Mouse (Mus musculus): ENCODE measurements at regions not wholly inside any gene's neighbourhood (a gene's known extent, or its start where the extent isn't known, plus 50 kb on each side); places are given as distances from the start of the nearest gene placed in this dataset.

GRCm38 (mm10) chr1:75812471-75812870 lies 266.4 kb downstream of the Slc4a3 start:
- Histone ChIP-seq H3K9ac (no peak overlapping the region), H3K9me3 (ENCODE audit: low read length) (no peaks in the 10 kb centered on the region), H3K4me2 (ENCODE audit: low read depth) (no peak overlapping the region), H3K27ac (ENCODE audit: low read depth, low read length) (no peak overlapping the region), H3K27me3 (ENCODE audit: insufficient read depth, low read length) (no peaks in the 10 kb centered on the region), H3K4me1 (ENCODE audit: insufficient read depth) (no peaks in the 10 kb centered on the region), H3K4me3 (ENCODE audit: low read depth, low read length) (no peak overlapping the region), H3K36me3 (ENCODE audit: insufficient read depth) (no peaks in the 10 kb centered on the region)
- ATAC-seq, result peak; percentile 58; the same call in 1 of the 2 replicates
- TF ChIP-seq CTCF (IDR thresholded peaks at IDR 0.05; ENCODE audit: low read depth), result no peak
- WGBS, result 28% methylated on average over 3 of the region's 3 CpGs
- peak; percentile 38 for DNase-seq

- no peak overlapping the region for H3K4me3 ChIP-seq (ENCODE audit: low read depth, low read length)
- ATAC-seq, result 0 out of 2 replicates have a peak, but pooled peaks have one; percentile 25
- WGBS, result 39% methylated on average over 5 of the region's 5 CpGs
These were observed 280.1 kb downstream of the Slc4a3 start for GRCm38 (mm10) chr1:75826202-75826601.

GRCm38 (mm10) chr1:75833071-75833830 lies 287.2 kb downstream of the Slc4a3 start:
- Histone ChIP-seq H3K27me3 (ENCODE audit: insufficient read depth, low read length) (no peaks in the 10 kb centered on the region), H3K36me3 (ENCODE audit: insufficient read depth) (no peaks in the 10 kb centered on the region), H3K9me3 (ENCODE audit: low read length) (no peaks in the 10 kb centered on the region), H3K4me3 (ENCODE audit: low read depth, low read length) (no peak overlapping the region), H3K4me1 (ENCODE audit: insufficient read depth) (no peaks in the 10 kb centered on the region), H3K4me2 (ENCODE audit: low read depth) (no peak overlapping the region), H3K9ac (no peak overlapping the region), H3K27ac (ENCODE audit: low read depth, low read length) (no peak overlapping the region)
- WGBS, result 47% methylated on average over 12 of the region's 12 CpGs
- ATAC-seq (no peak), DNase-seq (no peak)
- no peak for TF ChIP-seq CTCF (IDR thresholded peaks at IDR 0.05; ENCODE audit: low read depth)

More at GRCm38 (mm10) chr1:75826202-75826601, 280.1 kb downstream of the Slc4a3 start:
- Histone ChIP-seq H3K36me3 (ENCODE audit: insufficient read depth) (no peaks in the 10 kb centered on the region), H3K4me1 (ENCODE audit: insufficient read depth) (no peaks in the 10 kb centered on the region), H3K9ac (no peak overlapping the region), H3K27ac (ENCODE audit: low read depth, low read length) (no peak overlapping the region), H3K4me2 (ENCODE audit: low read depth) (no peak overlapping the region), H3K9me3 (ENCODE audit: low read length) (no peaks in the 10 kb centered on the region), H3K27me3 (ENCODE audit: insufficient read depth, low read length) (no peaks in the 10 kb centered on the region)
- TF ChIP-seq CTCF (IDR thresholded peaks at IDR 0.05; ENCODE audit: low read depth), result no peak
- peak; percentile 31 for DNase-seq

GRCm38 (mm10) chr1:75834361-75834760 lies 288.3 kb downstream of the Slc4a3 start:
- Histone ChIP-seq H3K4me1 (ENCODE audit: insufficient read depth) (no peaks in the 10 kb centered on the region), H3K36me3 (ENCODE audit: insufficient read depth) (no peaks in the 10 kb centered on the region), H3K27me3 (ENCODE audit: insufficient read depth, low read length) (no peaks in the 10 kb centered on the region), H3K4me2 (ENCODE audit: low read depth) (no peak overlapping the region), H3K27ac (ENCODE audit: low read depth, low read length) (no peak overlapping the region), H3K9ac (no peak overlapping the region), H3K4me3 (ENCODE audit: low read depth, low read length) (no peak overlapping the region), H3K9me3 (ENCODE audit: low read length) (no peaks in the 10 kb centered on the region)
- WGBS, result 88% methylated on average over 3 of the region's 3 CpGs
- no peak for ATAC-seq
- no peak for TF ChIP-seq CTCF (IDR thresholded peaks at IDR 0.05; ENCODE audit: low read depth)
- no peak for DNase-seq

DNA sequence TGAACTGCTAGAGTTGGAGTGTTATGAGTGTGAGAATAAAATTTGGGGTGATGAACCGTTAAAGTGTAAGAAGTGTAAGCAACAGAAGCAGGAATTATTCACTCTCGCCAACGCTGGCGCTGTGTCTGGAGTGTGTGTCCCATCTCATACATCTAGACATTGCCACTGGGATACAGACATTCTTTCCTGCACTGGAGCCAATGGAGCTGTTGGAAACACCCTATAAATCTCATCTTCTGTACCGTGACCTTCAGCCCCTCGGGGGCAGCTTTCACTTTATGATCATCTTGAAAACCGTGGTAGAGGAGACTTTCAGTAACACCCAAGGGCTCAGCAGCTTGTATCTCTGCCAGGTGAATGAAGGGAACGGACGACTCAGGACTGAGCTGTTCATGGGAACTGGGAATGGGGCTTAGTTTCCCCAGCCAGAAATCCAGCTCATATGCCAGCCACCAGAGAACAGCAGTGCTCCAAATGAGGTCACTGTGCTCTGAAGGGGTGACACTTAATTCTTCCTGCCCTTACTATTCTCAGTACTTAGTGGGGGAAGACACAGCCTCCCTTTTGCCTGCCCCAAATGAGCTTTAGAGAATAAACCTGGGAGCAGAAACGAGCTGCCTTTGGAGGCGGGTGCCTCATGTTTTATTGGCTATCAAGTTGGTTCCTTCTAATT lies 293.6 kb downstream of the Slc4a3 start:
- Histone ChIP-seq H3K27ac (ENCODE audit: low read depth, low read length) (no peak overlapping the region), H3K4me2 (ENCODE audit: low read depth) (no peak overlapping the region), H3K4me3 (ENCODE audit: low read depth, low read length) (no peak overlapping the region), H3K9ac (no peak overlapping the region), H3K36me3 (ENCODE audit: insufficient read depth) (no peaks in the 10 kb centered on the region), H3K9me3 (ENCODE audit: low read length) (no peaks in the 10 kb centered on the region), H3K27me3 (ENCODE audit: insufficient read depth, low read length) (no peaks in the 10 kb centered on the region), H3K4me1 (ENCODE audit: insufficient read depth) (0 out of 2 replicates have a peak, but pooled peaks cover 4% of the 10 kb centered on the region)
- ATAC-seq (peak; percentile 60), DNase-seq (peak; percentile 34)
- TF ChIP-seq CTCF (IDR thresholded peaks at IDR 0.05; ENCODE audit: low read depth), result no peak
- WGBS, result 80% methylated on average over 11 of the region's 11 CpGs

DNA sequence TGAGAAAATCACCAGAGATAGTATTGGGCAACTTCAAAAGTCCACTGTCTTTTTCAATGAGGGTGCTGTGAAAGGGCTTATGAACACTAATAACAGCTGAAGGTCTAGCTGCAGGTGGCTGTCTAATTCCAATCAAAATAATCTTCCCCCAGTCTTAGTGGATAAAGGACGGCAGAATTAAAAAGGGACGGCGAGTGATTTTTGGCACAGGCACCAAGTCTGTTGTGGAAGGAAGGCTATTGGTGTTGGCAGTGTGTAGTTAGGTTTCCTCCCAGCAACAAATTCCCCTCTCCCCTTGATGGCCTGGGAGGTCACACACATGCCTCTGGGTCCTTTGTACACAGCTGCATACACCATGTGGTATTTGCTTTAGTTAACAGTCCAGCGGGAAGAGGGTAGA lies 296.3 kb downstream of the Slc4a3 start:
- Histone ChIP-seq H3K4me1 (ENCODE audit: insufficient read depth) (0 out of 2 replicates have a peak, but pooled peaks cover 4% of the 10 kb centered on the region), H3K27ac (ENCODE audit: low read depth, low read length) (no peak overlapping the region), H3K9ac (no peak overlapping the region), H3K9me3 (ENCODE audit: low read length) (no peaks in the 10 kb centered on the region), H3K4me2 (ENCODE audit: low read depth) (no peak overlapping the region), H3K4me3 (ENCODE audit: low read depth, low read length) (no peak overlapping the region), H3K27me3 (ENCODE audit: insufficient read depth, low read length) (no peaks in the 10 kb centered on the region), H3K36me3 (ENCODE audit: insufficient read depth) (no peaks in the 10 kb centered on the region)
- ATAC-seq (no peak), DNase-seq (no peak)
- no peak for TF ChIP-seq CTCF (IDR thresholded peaks at IDR 0.05; ENCODE audit: low read depth)
- 34% methylated on average over 4 of the region's 4 CpGs for WGBS

- Histone ChIP-seq H3K27me3 (ENCODE audit: insufficient read depth, low read length) (no peaks in the 10 kb centered on the region), H3K4me3 (ENCODE audit: low read depth, low read length) (no peak overlapping the region), H3K9ac (no peak overlapping the region), H3K4me1 (ENCODE audit: insufficient read depth) (0 out of 2 replicates have a peak, but pooled peaks cover 4% of the 10 kb centered on the region), H3K27ac (ENCODE audit: low read depth, low read length) (no peak overlapping the region), H3K4me2 (ENCODE audit: low read depth) (no peak overlapping the region), H3K36me3 (ENCODE audit: insufficient read depth) (no peaks in the 10 kb centered on the region), H3K9me3 (ENCODE audit: low read length) (no peaks in the 10 kb centered on the region)
- 97% methylated on average over 6 of the region's 6 CpGs for WGBS
- TF ChIP-seq CTCF (IDR thresholded peaks at IDR 0.05; ENCODE audit: low read depth), result no peak
- DNase-seq (no peak), ATAC-seq (no peak)
These were observed 297.3 kb downstream of the Slc4a3 start for GRCm38 (mm10) chr1:75843326-75843725.

Measured in forebrain, postnatal 0 days (tissue).